Mouse (Mus musculus) liver, adult 2 months (tissue): ENCODE data around the gene Snx32.

Source experiments
- CTCF ChIP-seq: fragments of 200-500 bp; IDR thresholded peaks from 2 replicates; pipeline ENCODE4 v1.5.1; 2011; ENCODE audit warnings: low read depth, low read length, control low read depth
- POLR2A ChIP-seq: fragments of 200-500 bp; IDR thresholded peaks from 2 replicates; pipeline ENCODE4 v1.6.1; 2011; ENCODE audit warnings: low read length, control low read depth; ENCODE audit not compliant: insufficient read depth; ENCODE audit errors: extremely low read depth

GRCm38 (mm10) chr19:5477004-5477667 lies 33.2 kb downstream of the Snx32 start:
- TF ChIP-seq CTCF = no peak
- TF ChIP-seq POLR2A = no peak
